Mouse (Mus musculus): ENCODE data around the gene Lrp2bp. TPM values are rescaled to one million over a fixed set of nuclear protein-coding genes. Genes with fewer than 3 reads are reported as not detected.

Lrp2bp gene
- polyA plus RNA-seq, 1 experiment from 2014 or later = not detected

- Histone ChIP-seq H3K36me3 (ENCODE audit: control insufficient read depth, insufficient read depth) (no peaks in the 10 kb centered on the region), H3K4me2 (ENCODE audit: low read depth, low read length) (no peak overlapping the region), H3K27ac (ENCODE audit: low read length) (no peak overlapping the region), H3K9ac (ENCODE audit: low read depth, low read length) (no peak overlapping the region), H3K4me3 (ENCODE audit: low read depth, low read length) (no peak overlapping the region), H3K27me3 (ENCODE audit: control insufficient read depth, insufficient read depth, low read depth, low read length) (no peaks in the 10 kb centered on the region), H3K9me3 (replicated peaks; ENCODE audit: control insufficient read depth, low read length) (no peaks in the 10 kb centered on the region), H3K4me1 (ENCODE audit: control insufficient read depth, low read depth, low read length) (no peaks in the 10 kb centered on the region)
- WGBS (ENCODE audit: insufficient replicate concordance) = 66% methylated on average over 5 of the region's 5 CpGs
- no peak for ATAC-seq (ENCODE audit: low read depth)
These were observed 76.1 kb downstream of the Lrp2bp start for GRCm38 (mm10) chr8:46075223-46075622.

GRCm38 (mm10) chr8:46078866-46079265 is 79.8 kb downstream of the Lrp2bp start:
- H3K27ac ChIP-seq (ENCODE audit: low read length) = no peak overlapping the region
- 61% methylated on average over 6 of the region's 6 CpGs for WGBS (ENCODE audit: insufficient replicate concordance)
- H3K9ac ChIP-seq (ENCODE audit: low read depth, low read length) = no peak overlapping the region
- H3K4me2 ChIP-seq (ENCODE audit: low read depth, low read length) = no peak overlapping the region
- H3K27me3 ChIP-seq (ENCODE audit: control insufficient read depth, insufficient read depth, low read depth, low read length) = no peaks in the 10 kb centered on the region
- no peak overlapping the region for H3K4me3 ChIP-seq (ENCODE audit: low read depth, low read length)
- no peaks in the 10 kb centered on the region for H3K36me3 ChIP-seq (ENCODE audit: control insufficient read depth, insufficient read depth)
- no peak for ATAC-seq (ENCODE audit: low read depth)
- H3K9me3 ChIP-seq (replicated peaks; ENCODE audit: control insufficient read depth, low read length) = no peaks in the 10 kb centered on the region
- no peaks in the 10 kb centered on the region for H3K4me1 ChIP-seq (ENCODE audit: control insufficient read depth, low read depth, low read length)

Other genes with a start within 250 kb of the Lrp2bp start
- 2.9 and 5.1 TPM in 2 replicates for gene Pdlim3, start 113.8 kb upstream of the Lrp2bp start, polyA plus RNA-seq (2015; fragmentation: Nextera tagmentation; extraction: Ambion mirVana)
- gene Ccdc110, start 64.7 kb upstream of the Lrp2bp start, polyA plus RNA-seq (2015; fragmentation: Nextera tagmentation; extraction: Ambion mirVana) = not detected in 2 replicates
- gene 1700029J07Rik, start 24.1 kb upstream of the Lrp2bp start, polyA plus RNA-seq (2015; fragmentation: Nextera tagmentation; extraction: Ambion mirVana) = 0.40 and 0.68 TPM in 2 replicates
- 32.9 and 33.7 TPM in 2 replicates for gene Ufsp2, start 23.8 kb upstream of the Lrp2bp start, polyA plus RNA-seq (2015; fragmentation: Nextera tagmentation; extraction: Ambion mirVana)
- gene Ankrd37, start 6.4 kb downstream of the Lrp2bp start, polyA plus RNA-seq (2015; fragmentation: Nextera tagmentation; extraction: Ambion mirVana) = 6.1 and 7.8 TPM in 2 replicates
- 6.2 and 6.9 TPM in 2 replicates for gene Cfap97, start 152.5 kb downstream of the Lrp2bp start, polyA plus RNA-seq (2015; fragmentation: Nextera tagmentation; extraction: Ambion mirVana)
- 2.5 and 3.0 TPM in 2 replicates for gene Snx25, start 152.9 kb downstream of the Lrp2bp start, polyA plus RNA-seq (2015; fragmentation: Nextera tagmentation; extraction: Ambion mirVana)
- gene Slc25a4, start 212.0 kb downstream of the Lrp2bp start, polyA plus RNA-seq (2015; fragmentation: Nextera tagmentation; extraction: Ambion mirVana) = 87.9 and 92.4 TPM in 2 replicates